Mouse (Mus musculus): ENCODE results near the gene Pla2g2c.

- TF ChIP-seq CTCF (IDR thresholded peaks at IDR 0.05; ENCODE audit: extremely low read depth, insufficient read depth, insufficient read length, insufficient replicate concordance) = no peak
- TF ChIP-seq POLR2A (IDR thresholded peaks at IDR 0.05; ENCODE audit: low read depth, low read length) = no peak
Measured at GRCm38 (mm10) chr4:138739136-138739851, 14.7 kb downstream of the Pla2g2c start.

All from spleen, adult 2 months (tissue).